Mouse (Mus musculus): Measurements from ENCODE around the gene 1810010D01Rik.

GRCm38 (mm10) chr7:145215476-145215875 lies 7.6 kb upstream of the 1810010D01Rik start:
- TF ChIP-seq CTCF (IDR thresholded peaks at IDR 0.05; ENCODE audit: low read depth, low read length) (no peak), POLR2A (IDR thresholded peaks at IDR 0.05; ENCODE audit: borderline replicate concordance, low read depth, low read length) (no peak)

Measured in bone marrow macrophage, adult 2 months (primary cell).